Mouse (Mus musculus) adipocyte (in vitro differentiated cells): ENCODE data around the gene Setd1a.
"Not testable (repeated sequence)": the region's sequence is repeated elsewhere in the genome, so short reads cannot be mapped to it uniquely, and the experiment has no call there.

Source experiments
- DNase-seq: peaks from one replicate; pipeline ENCODE4 v3.0.0-alpha.2; 2016; ENCODE audit warnings: low spot score

The Setd1a gene

DNA sequence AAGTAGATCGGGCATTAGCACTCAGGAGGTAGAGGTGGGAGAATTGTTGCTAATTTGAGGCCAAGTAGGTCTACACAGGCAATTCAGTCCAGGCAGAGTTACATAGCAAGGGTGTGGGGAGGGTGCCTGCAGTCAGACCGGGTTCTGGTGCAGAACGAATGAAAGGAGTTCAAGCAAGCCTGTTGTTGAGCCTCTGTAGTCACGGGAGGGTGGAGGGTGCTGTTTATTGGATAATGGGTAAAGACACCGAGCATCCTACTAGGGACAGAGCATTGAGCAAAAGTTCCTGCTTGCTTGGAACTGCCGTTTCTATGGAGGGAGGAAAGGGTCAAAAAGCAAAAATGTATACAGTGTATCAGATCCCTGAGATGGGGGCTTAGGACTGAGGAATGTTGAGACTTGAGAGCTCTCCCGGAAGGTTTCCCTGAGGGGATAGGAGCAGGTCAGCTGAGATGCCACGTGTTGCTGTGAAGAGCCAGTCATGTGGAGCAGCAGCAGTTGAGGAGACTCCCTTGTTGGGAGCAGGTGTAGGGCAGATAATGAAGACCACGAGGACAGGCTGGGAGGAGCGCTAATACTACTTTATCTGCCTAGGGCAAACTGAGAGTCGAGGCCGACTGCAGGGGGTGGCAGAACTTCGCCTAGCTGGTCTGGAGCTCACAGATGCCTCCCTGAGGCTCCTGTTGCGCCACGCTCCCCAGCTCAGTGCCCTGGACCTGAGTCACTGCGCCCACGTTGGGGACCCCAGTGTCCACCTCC lies 9.4 kb upstream of the Setd1a start:
- DNase-seq = no peak

DNA sequence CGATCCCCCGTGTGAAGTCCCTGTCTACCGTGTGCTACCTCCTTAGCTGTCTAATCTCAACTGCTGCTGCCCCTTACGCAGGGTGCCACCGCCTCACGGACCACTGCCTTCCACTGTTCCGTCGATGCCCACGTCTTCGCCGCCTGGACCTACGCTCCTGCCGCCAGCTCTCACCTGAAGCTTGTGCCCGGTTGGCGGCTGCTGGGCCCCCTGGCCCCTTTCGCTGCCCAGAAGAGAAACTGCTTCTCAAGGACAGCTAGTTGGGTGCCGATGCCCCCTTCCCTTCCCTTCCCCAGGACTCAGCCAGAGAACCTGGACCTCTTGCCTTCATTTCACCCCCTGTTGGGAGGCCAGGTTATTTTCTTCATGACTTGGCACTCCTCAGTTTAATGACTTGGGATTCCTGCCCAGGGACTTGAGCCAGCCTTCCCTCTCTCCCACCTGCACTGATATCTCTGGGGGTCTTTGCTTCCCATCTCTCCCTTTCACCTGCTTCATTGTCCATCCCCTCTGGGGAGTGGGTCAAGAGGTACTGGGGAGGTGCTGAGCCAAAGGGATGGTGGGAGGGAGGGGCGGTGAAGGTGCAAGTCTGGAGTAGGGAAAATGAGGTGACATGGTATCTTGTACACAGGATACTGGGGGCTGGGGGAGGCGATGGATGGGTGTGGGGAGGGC lies 8.7 kb upstream of the Setd1a start:
- no peak for DNase-seq

GRCm38 (mm10) chr7:127768346-127768996 lies 8.0 kb upstream of the Setd1a start:
- no peak for DNase-seq

DNA sequence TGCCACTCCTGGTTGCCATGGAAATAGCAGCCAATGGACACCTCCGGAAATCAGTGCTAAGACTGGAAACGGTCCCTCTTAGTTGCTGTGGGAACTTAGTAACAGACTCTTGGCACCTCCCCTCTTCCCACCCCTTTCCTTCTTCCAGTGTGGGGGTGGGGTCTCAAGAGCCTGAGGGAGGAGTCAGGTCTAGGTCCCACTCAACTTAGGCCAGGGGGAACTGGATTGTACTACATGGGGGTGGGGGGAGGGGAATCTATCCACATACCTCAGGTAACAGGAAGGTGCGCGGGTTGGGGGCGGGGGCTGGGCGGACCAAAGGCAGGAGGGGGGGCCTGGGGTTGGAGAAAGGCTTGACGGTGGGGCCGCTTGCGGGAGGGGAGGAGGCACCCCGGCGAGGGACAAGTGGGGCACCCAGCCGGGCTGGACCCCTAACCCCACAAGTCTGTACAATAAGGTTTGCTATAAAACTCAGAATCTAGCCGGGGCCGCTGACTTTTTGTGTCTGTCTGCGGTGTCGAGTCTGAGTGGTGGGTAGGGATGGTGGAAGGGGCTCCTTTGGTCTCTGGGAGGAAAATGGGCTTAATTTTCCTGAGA lies 7.4 kb upstream of the Setd1a start:
- peak; percentile 96 for DNase-seq

DNA sequence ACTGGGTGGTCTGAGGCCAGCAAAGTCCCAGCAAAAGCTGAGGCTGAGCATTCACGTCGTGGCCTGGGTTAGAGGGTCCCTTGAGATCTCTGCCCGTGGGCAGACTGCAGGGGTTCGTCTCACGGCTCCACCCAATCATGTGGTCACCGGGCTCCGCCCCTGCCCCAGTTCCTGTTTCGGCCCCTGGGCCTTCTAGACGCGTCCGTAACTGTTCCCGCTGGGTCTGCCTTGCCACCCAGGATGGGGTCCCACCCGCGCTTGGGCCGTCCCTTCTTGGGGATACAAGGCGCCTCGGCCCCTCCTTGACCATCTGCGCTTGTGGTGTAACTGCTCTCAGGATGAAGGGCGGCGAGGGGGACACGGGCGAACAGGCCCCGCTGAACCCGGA lies 6.8 kb upstream of the Setd1a start, which contains the start of gene Orai3:
Gene Orai3 (plus strand): TSS at position 165 of the 388 bp plus-strand sequence.
- peak; percentile 78 for DNase-seq

DNA sequence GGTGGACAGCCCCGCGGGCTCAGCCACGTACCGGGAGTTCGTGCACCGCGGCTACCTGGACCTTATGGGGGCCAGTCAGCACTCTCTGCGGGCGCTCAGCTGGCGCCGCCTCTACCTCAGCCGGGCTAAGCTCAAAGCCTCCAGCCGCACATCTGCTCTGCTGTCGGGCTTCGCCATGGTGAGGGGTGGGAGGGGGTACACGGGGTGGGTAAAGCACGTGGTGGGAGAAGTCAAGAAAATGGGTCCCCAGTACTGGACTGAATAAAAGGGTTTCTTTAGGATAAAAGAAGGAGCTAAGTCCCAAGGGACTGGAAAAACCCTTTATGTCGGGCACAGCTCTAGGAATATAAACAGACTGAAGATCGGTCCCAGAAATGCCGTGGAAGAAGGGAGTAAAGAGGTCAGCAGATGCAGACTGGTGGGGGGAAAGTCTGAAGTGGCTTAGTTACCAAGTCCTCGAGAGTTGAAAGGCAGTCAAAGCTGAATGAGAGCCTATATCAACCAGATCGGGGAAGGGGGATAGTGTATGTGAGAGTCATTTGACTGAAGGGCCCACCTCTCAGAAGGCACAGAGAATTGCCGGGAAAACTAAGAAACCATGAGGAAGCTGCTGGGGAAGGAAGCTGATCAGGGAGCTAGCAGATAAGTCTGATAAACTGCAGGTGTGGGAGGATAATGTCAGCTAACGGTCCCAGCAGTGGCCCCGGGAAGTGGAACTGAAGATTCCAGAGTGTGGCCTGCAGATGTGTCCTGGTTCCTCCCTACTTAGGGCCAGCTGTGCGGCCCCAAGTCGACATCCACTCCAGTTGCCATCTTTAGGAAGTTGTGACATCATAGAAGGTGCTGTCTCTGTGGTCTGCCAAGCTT lies 6.2 kb upstream of the Setd1a start:
- DNase-seq = no peak

DNA sequence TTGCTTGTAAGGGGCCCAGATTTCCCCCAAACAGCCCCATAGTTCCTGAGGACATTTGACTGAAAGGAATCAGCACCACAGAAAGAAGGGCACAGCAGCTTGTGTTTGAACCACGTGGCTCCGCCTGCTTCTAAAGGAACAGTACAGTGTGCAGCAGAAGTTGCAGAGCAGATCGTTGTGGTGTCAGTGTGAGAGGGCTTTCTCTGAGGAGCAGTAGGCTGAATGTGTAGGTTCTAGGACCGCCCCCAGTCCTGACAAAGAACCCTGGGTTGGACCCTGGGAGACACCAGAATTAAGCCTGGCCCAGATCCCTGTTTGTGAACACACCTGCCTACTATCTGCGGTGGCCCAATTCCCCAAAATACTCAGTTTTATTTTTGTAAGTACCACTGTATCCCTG lies 5.2 kb upstream of the Setd1a start:
- no peak for DNase-seq

- DNase-seq = peak; percentile 30
These were observed 4.4 kb upstream of the Setd1a start for GRCm38 (mm10) chr7:127772080-127772479.

GRCm38 (mm10) chr7:127772557-127772956 lies 3.9 kb upstream of the Setd1a start:
- DNase-seq = no peak

GRCm38 (mm10) chr7:127773664-127774384 lies 2.6 kb upstream of the Setd1a start:
- DNase-seq = peak; percentile 70

DNA sequence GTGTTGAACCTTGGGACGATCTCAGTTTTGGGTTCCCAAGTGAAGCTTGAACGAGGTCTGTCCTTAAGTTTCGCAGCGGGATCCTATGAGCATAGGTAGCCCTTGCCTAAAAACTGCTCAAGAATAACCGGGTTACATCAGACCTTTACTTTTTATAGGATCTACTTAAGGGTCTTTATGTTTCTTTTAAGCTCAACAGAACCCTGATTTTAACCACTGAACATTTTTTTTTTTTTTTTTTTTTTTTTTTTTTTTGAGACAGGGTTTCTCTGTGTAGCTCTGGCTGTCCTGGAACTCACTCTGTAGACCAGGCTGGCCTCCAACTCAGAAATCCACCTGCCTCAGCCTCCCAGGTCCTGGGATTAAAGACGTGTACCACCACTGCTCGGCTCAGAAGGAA lies 633 bp upstream of the Setd1a start:
- not testable (repeated sequence) for DNase-seq

GRCm38 (mm10) chr7:127776878-127777473 lies 506 bp downstream of the Setd1a start:
- DNase-seq = peak; percentile 92

- peak; percentile 48 for DNase-seq
These were observed 1.2 kb downstream of the Setd1a start for GRCm38 (mm10) chr7:127777474-127778266.

GRCm38 (mm10) chr7:127778350-127778749 lies 1.9 kb downstream of the Setd1a start:
- DNase-seq = no peak

DNA sequence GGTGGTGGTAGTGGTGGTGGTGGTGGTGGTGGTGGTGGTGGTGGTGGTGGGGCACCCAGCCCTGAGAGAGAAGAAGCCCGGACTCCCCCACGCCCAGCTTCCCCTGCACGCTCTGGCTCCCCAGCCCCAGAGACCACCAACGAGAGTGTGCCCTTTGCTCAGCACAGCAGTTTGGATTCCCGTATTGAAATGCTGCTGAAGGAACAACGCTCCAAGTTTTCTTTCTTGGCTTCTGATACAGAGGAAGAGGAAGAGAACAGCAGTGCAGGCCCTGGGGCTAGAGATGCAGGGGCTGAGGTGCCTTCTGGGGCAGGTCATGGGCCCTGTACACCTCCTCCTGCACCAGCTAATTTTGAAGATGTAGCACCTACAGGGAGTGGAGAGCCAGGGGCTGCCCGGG lies 8.8 kb downstream of the Setd1a start, which contains the start of gene Gm49388:
Gene Gm49388 (plus strand): TSS at position 301 of the 400 bp plus-strand sequence.
- no peak for DNase-seq

DNA sequence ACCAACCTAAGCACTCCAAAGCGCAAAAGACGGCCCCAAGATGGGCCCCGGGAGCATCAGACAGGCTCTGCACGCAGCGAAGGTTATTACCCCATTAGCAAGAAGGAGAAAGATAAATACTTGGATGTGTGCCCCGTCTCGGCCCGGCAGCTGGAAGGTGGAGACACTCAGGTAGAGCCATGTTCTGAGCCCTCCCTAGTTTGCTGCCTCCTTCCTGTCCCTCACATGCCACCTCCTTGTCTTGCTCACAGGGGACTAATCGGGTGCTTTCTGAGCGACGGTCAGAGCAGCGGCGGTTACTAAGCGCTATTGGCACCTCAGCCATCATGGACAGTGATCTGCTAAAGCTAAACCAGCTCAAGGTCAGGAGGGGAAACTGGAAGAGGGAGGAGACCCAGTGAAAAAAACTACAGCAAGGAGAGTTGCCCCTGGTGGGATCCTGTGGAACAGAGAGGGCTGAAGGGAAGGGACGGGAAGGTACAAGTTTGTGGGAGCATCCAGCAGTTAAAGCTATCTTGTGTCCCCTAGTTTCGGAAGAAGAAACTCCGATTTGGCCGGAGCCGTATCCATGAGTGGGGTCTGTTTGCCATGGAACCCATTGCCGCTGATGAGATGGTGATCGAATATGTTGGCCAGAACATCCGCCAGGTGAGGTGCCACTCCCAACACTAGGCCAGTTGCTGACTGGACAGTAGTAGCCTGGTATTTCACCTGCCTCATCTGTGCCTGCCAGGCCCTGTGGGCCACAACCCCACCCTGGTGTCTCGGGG lies 20.8 kb downstream of the Setd1a start:
- no peak for DNase-seq

DNA sequence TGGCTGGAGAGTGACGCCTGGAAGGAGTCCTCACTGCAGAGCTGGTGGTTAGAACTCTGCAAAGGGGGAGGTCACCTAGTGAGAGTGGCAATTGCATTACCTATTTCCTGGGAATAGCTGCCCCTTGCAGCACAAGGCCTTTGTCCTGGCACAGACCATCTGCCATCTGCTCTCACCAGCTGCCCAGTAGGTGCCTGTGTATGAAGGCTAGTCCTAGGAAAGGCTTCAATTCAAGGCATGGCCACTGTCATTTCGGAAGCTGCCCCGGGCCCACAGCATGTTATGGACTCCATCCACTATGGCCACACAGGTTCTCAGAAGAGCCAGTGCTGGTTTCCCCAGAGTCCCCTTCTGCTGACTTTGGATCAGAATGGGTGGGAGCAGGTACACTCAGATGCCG lies 22.1 kb downstream of the Setd1a start:
- DNase-seq = no peak

DNA sequence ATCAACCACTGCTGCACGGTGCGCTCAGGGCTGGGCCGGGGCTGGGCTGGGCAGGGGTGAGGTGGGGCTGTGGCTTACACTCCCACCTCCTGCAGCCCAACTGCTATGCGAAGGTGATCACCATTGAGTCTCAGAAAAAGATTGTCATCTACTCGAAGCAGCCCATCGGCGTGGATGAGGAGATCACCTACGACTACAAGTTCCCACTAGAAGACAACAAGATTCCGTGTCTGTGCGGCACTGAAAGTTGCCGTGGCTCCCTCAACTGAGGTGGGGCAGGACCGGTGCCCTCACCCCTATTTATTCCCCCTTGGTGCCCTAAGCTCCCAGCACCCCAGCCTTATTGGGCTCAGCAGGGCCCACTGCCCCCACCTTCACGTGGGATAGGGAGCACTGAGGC lies 22.7 kb downstream of the Setd1a start:
- DNase-seq = no peak

DNA sequence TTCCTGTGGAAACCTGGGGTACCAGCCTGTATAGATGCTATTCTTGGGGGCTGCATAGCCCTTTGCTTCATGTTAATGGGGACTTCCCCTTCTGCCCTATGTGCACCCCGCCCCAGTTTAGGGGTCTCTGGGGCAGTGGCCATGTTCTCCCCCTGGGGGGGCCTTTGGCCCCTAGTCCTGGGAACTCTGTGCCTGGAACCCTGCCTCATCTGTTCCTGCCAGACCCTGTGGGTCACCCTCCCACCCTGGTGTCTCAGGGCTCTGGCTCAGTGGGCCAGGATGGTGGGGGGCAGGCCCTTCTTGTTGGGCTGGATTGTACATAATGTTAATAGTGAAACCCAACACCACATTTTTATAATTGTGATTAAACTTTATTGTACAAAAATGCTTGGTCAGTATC lies 23.3 kb downstream of the Setd1a start:
- no peak for DNase-seq
